ENCODE assay signal across 8 mouse cellular contexts in the genomic region with DNA sequence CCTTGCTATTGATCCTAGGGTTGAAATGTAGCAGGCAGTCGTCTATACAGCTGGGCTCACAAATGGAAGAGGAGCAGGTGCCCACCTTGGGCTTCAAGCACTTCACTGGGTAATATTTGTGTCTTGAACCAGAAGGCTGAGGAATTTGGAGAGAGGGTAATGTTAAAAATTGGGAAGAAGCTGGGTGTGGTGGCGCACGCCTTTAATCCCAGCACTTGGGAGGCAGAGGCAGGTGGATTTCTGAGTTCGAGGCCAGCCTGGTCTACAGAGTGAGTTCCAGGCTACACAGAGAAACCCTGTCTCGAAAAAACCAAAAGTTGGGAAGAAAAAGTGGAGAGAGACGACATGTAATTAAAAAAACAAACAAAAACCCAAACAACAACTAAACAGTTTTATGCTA. TPM values are rescaled to one million over a fixed set of nuclear protein-coding genes. Genes with fewer than 3 reads are reported as not detected.
DNase-seq lines count a peak whose midpoint lies in the region; ATAC-seq and TF ChIP-seq lines count a peak whose summit lies in the region.
"Not testable (repeated sequence)": the region's sequence is repeated elsewhere in the genome, so short reads cannot be mapped to it uniquely, and the experiment has no call there.

No protein-coding gene starts in this region.

- ATAC-seq in embryonic facial prominence, embryonic 15.5 days (ENCODE audit: insufficient number of reproducible peaks, low FRiP score, low TSS enrichment, low read depth); hindbrain, embryonic 14.5 days (ENCODE audit: low FRiP score); liver, embryonic 15.5 days (ENCODE audit: insufficient read depth); midbrain, embryonic 13.5 days; stomach, embryonic 15.5 days (ENCODE audit: insufficient read depth, low FRiP score, low read depth): not testable (repeated sequence)

- peak overlapping the region; percentile 99; the same call in 1 of the 2 replicates for H3K27ac ChIP-seq in embryonic facial prominence, embryonic 15.5 days (replicated peaks)
- H3K27ac ChIP-seq in heart, adult 2 months = peak overlapping the region; percentile 97
- peak overlapping the region; percentile 99 for H3K27ac ChIP-seq in hindbrain, embryonic 14.5 days
- H3K27ac ChIP-seq in layer of hippocampus, adult 2 months = peak overlapping the region; percentile 100
- H3K27ac ChIP-seq in liver, embryonic 15.5 days (replicated peaks) = peak overlapping the region; percentile 100
- H3K27ac ChIP-seq in midbrain, embryonic 13.5 days = not testable (repeated sequence)
- H3K27ac ChIP-seq in stomach, embryonic 15.5 days = peak overlapping the region; percentile 99; the same call in 1 of the 2 replicates

- H3K36me3 ChIP-seq in embryonic facial prominence, embryonic 15.5 days; heart, adult 2 months (ENCODE audit: control insufficient read depth, insufficient read depth, low read length); hindbrain, embryonic 14.5 days (replicated peaks; ENCODE audit: control insufficient read depth, insufficient read depth); midbrain, embryonic 13.5 days; stomach, embryonic 15.5 days: not testable (repeated sequence)
- H3K36me3 ChIP-seq in liver, embryonic 15.5 days (replicated peaks) = peaks cover 10% of the 10 kb centered on the region

- H3K9me3 ChIP-seq in embryonic facial prominence, embryonic 15.5 days (replicated peaks); hindbrain, embryonic 14.5 days (ENCODE audit: control insufficient read depth, low read length); liver, embryonic 15.5 days (replicated peaks); midbrain, embryonic 13.5 days; stomach, embryonic 15.5 days: not testable (repeated sequence)

- H3K4me2 ChIP-seq in embryonic facial prominence, embryonic 15.5 days (replicated peaks) = peak overlapping the region; percentile 59
- peak overlapping the region; percentile 72 for H3K4me2 ChIP-seq in hindbrain, embryonic 14.5 days (replicated peaks)
- H3K4me2 ChIP-seq in liver, embryonic 15.5 days = peak overlapping the region; percentile 71
- H3K4me2 ChIP-seq in midbrain, embryonic 13.5 days (replicated peaks) = peak overlapping the region; percentile 76
- peak overlapping the region; percentile 64 for H3K4me2 ChIP-seq in stomach, embryonic 15.5 days

- not testable (repeated sequence) for H3K9ac ChIP-seq in embryonic facial prominence, embryonic 15.5 days
- peak overlapping the region; percentile 41; the same call in 1 of the 2 replicates for H3K9ac ChIP-seq in heart, adult 2 months (ENCODE audit: low read depth, low read length)
- H3K9ac ChIP-seq in hindbrain, embryonic 14.5 days = peak overlapping the region; percentile 80; the same call in 1 of the 2 replicates
- peak overlapping the region; percentile 93 for H3K9ac ChIP-seq in liver, embryonic 15.5 days
- H3K9ac ChIP-seq in midbrain, embryonic 13.5 days (replicated peaks) = peak overlapping the region; percentile 86
- 0 out of 2 replicates have a peak overlapping the region, but pooled peaks have one; percentile 82 for H3K9ac ChIP-seq in stomach, embryonic 15.5 days

- TF ChIP-seq EP300 in heart, adult 2 months (IDR thresholded peaks at IDR 0.05; ENCODE audit: insufficient read depth, low read depth, low read length) = not testable (repeated sequence)

- 78% methylated on average over 6 of the region's 6 CpGs for WGBS in embryonic facial prominence, embryonic 15.5 days
- WGBS in heart, adult 2 months = 74% methylated on average over 6 of the region's 6 CpGs
- 79% methylated on average over 6 of the region's 6 CpGs for WGBS in hindbrain, embryonic 14.5 days
- WGBS in liver, embryonic 15.5 days (ENCODE audit: insufficient replicate concordance) = 63% methylated on average over 6 of the region's 6 CpGs
- WGBS in midbrain, embryonic 13.5 days = 84% methylated on average over 6 of the region's 6 CpGs
- WGBS in stomach, embryonic 15.5 days = 77% methylated on average over 6 of the region's 6 CpGs

- H3K79me2 ChIP-seq in heart, adult 2 months (replicated peaks; ENCODE audit: control insufficient read depth, insufficient read depth, low read length) = not testable (repeated sequence)

- not testable (repeated sequence) for TF ChIP-seq CTCF in heart, adult 2 months (IDR thresholded peaks at IDR 0.05); layer of hippocampus, adult 2 months (conservative IDR thresholded peaks at IDR 0.05)

- not testable (repeated sequence) for TF ChIP-seq POLR2A in heart, adult 2 months (IDR thresholded peaks at IDR 0.05; ENCODE audit: insufficient read depth, low read depth, low read length)

- peak overlapping the region; percentile 72 for H3K4me3 ChIP-seq in embryonic facial prominence, embryonic 15.5 days (replicated peaks)
- H3K4me3 ChIP-seq in heart, adult 2 months = peak overlapping the region; percentile 64
- H3K4me3 ChIP-seq in hindbrain, embryonic 14.5 days (replicated peaks; ENCODE audit: low read length) = peak overlapping the region; percentile 78
- peak overlapping the region; percentile 92 for H3K4me3 ChIP-seq in layer of hippocampus, adult 2 months
- peak overlapping the region; percentile 79 for H3K4me3 ChIP-seq in liver, embryonic 15.5 days (replicated peaks)
- peak overlapping the region; percentile 58 for H3K4me3 ChIP-seq in midbrain, embryonic 13.5 days (replicated peaks)
- H3K4me3 ChIP-seq in stomach, embryonic 15.5 days (replicated peaks) = peak overlapping the region; percentile 77; the same call in 1 of the 2 replicates

- peak; percentile 9 for DNase-seq in ZHBTc4 (ENCODE audit: low read depth, low spot score)
- DNase-seq in heart, adult 2 months; hindbrain, embryonic 14.5 days (ENCODE audit: low spot score); layer of hippocampus, adult 2 months (ENCODE audit: low spot score in 2 of 2): not testable (repeated sequence)

- H3K4me1 ChIP-seq in embryonic facial prominence, embryonic 15.5 days; heart, adult 2 months (ENCODE audit: control insufficient read depth, insufficient read depth, low read length); stomach, embryonic 15.5 days: not testable (repeated sequence)
- H3K4me1 ChIP-seq in hindbrain, embryonic 14.5 days (replicated peaks; ENCODE audit: control insufficient read depth, insufficient read depth, low read length) = peaks cover 13% of the 10 kb centered on the region
- H3K4me1 ChIP-seq in liver, embryonic 15.5 days (replicated peaks) = peaks cover 28% of the 10 kb centered on the region
- H3K4me1 ChIP-seq in midbrain, embryonic 13.5 days (replicated peaks) = peaks cover 22% of the 10 kb centered on the region

- intact Hi-C loops in heart, adult 2 months (cut with DNase I) = loop anchor here (1.0 kb wide), 1 partner anchor 16 kb away; no protein-coding TSS in a partner anchor

- H3K27me3 ChIP-seq in embryonic facial prominence, embryonic 15.5 days; heart, adult 2 months (ENCODE audit: control insufficient read depth, insufficient read depth, low read length); hindbrain, embryonic 14.5 days (ENCODE audit: control insufficient read depth, insufficient read depth, low read length); liver, embryonic 15.5 days; midbrain, embryonic 13.5 days; stomach, embryonic 15.5 days (replicated peaks): not testable (repeated sequence)

RNA-seq across cellular contexts. Expression of gene Luc7l2, which starts 1.3 kb away (rescaled TPM):
- 41.4 and 48.0 TPM in 2 replicates for polyA plus RNA-seq in embryonic facial prominence, embryonic 15.5 days (2015; fragmentation: Nextera tagmentation; extraction: Ambion mirVana)
- total RNA-seq in heart, adult 2 months (2021) = 10 to 100 TPM; 91.7 to 99.9 TPM
- polyA plus RNA-seq in heart, adult 2 months (2012; rRNA removed) = 28.1 and 45.7 TPM in 2 replicates
- polyA plus RNA-seq in hindbrain, embryonic 14.5 days (2014; fragmentation: Nextera tagmentation; extraction: Ambion mirVana) = 34.1 and 49.3 TPM in 2 replicates
- total RNA-seq in layer of hippocampus, adult 2 months (2021) = 100 to 1,000 TPM; 196 to 219 TPM
- 15.7 and 17.3 TPM in 2 replicates for polyA plus RNA-seq in liver, embryonic 15.5 days (2015; fragmentation: Nextera tagmentation; extraction: Ambion mirVana)
- 38.6 and 46.7 TPM in 2 replicates for polyA plus RNA-seq in midbrain, embryonic 13.5 days (2015; fragmentation: Nextera tagmentation; extraction: Ambion mirVana)
- 37.9 and 41.1 TPM in 2 replicates for polyA plus RNA-seq in stomach, embryonic 15.5 days (2015; fragmentation: Nextera tagmentation; extraction: Ambion mirVana)

RNA-seq across cellular contexts. Expression of gene Fmc1, which starts 16.5 kb away (rescaled TPM):
- 80.9 and 93.2 TPM in 2 replicates for polyA plus RNA-seq in embryonic facial prominence, embryonic 15.5 days (2015; fragmentation: Nextera tagmentation; extraction: Ambion mirVana)
- 100 to 1,000 TPM; 221 to 266 TPM for total RNA-seq in heart, adult 2 months (2021)
- polyA plus RNA-seq in heart, adult 2 months (2012; rRNA removed) = 415 and 493 TPM in 2 replicates
- 195 and 213 TPM in 2 replicates for polyA plus RNA-seq in hindbrain, embryonic 14.5 days (2014; fragmentation: Nextera tagmentation; extraction: Ambion mirVana)
- total RNA-seq in layer of hippocampus, adult 2 months (2021) = 10 to 100 TPM; 58.3 to 62.0 TPM
- polyA plus RNA-seq in liver, embryonic 15.5 days (2015; fragmentation: Nextera tagmentation; extraction: Ambion mirVana) = 65.8 and 76.7 TPM in 2 replicates
- polyA plus RNA-seq in midbrain, embryonic 13.5 days (2015; fragmentation: Nextera tagmentation; extraction: Ambion mirVana) = 168 and 175 TPM in 2 replicates
- 145 and 156 TPM in 2 replicates for polyA plus RNA-seq in stomach, embryonic 15.5 days (2015; fragmentation: Nextera tagmentation; extraction: Ambion mirVana)
